Mouse (Mus musculus) lung, postnatal 4 days (tissue): ENCODE data around the gene Cad.

Source experiments
- DNase-seq, 2 experiments: peaks; one replicate each; pipeline ENCODE4 v3.0.0; 2021

Cad gene

GRCm38 (mm10) chr5:31110781-31111180 is 56.2 kb downstream of the Cad start:
- no peak for DNase-seq

DNA sequence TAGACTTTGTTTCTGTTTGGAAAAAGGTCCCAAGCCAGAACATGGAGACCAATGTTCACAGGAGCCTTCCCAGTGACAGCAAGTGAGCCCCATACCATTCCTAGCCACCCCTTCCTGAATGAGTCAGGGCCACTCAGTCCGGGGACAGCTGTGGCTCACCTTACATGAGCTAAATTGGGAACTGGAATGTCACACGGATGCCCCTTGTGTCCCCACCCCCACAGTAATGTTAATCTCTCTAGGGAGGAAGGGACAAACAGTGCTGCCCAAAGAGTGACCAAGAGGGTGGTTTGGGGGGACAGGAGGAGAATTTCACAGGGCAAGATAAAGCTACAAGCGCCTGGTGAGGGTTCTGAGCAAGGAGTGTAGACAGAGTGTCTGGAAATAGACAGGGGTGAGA is 61.8 kb downstream of the Cad start, which contains the start of gene Trim54:
Gene Trim54, plus strand, starts transcription at position 359 of the 400 bp plus-strand sequence.
- no peak for DNase-seq

DNA sequence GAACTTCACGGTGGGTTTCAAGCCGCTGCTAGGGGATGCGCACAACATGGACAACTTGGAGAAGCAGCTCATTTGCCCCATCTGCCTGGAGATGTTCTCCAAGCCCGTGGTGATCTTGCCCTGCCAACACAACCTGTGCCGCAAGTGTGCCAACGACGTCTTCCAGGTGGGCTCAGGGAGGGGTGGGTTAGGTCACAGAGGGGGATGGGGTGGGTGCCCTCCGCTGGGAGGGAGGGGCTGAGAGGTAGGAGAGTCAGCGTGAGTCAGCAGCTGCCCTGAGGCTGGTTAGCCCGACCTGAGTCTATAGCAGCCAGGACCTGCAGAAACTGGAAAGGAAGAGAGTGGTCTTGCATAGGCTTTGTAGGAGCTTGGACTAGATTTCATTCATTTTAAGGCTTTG is 62.3 kb downstream of the Cad start:
- no peak for DNase-seq

- DNase-seq, result no peak
Observed at GRCm38 (mm10) chr5:31121111-31121510, 66.5 kb downstream of the Cad start.

GRCm38 (mm10) chr5:31123481-31123880 is 68.9 kb downstream of the Cad start:
- no peak for DNase-seq

DNA sequence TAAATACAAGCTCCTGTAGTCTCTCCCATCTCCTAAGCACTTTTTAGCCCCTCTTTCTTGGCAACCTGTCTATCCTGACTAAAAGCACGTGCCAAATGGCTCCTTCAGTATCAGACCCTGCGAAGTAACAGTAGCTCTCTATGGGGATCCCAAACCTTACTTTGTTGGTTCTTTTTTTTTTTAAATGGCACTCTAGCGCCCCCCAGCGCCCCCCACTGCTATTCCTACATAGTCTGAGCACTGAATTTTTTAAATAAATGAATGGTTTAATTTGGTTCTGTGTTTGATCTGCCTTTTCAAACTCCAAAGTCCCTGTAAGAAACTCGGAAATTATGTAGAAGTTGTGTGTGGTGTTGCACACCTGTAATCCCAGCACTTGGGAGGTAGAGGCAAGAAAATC is 71.5 kb downstream of the Cad start:
- no peak for DNase-seq
